Mouse (Mus musculus) kidney, adult 2 months (tissue): ENCODE data around the gene Tomm40.
A peak's percentile ranks its signal among the peaks of the same experiment; 100 is the strongest.

Source experiments
- CTCF ChIP-seq: fragments of 200-500 bp; conservative IDR thresholded peaks from 2 replicates; pipeline ENCODE4 v1.5.1; 2011; ENCODE audit warnings: low read depth, mild to moderate bottlenecking, control low read depth, low read length, moderate library complexity, mixed read lengths; ENCODE audit not compliant: insufficient read depth, insufficient read length
- POLR2A ChIP-seq: fragments of 200-500 bp; IDR thresholded peaks from one replicate; pipeline ENCODE4 v1.6.1; 2011; ENCODE audit warnings: low read depth, low read length, control low read depth

DNA sequence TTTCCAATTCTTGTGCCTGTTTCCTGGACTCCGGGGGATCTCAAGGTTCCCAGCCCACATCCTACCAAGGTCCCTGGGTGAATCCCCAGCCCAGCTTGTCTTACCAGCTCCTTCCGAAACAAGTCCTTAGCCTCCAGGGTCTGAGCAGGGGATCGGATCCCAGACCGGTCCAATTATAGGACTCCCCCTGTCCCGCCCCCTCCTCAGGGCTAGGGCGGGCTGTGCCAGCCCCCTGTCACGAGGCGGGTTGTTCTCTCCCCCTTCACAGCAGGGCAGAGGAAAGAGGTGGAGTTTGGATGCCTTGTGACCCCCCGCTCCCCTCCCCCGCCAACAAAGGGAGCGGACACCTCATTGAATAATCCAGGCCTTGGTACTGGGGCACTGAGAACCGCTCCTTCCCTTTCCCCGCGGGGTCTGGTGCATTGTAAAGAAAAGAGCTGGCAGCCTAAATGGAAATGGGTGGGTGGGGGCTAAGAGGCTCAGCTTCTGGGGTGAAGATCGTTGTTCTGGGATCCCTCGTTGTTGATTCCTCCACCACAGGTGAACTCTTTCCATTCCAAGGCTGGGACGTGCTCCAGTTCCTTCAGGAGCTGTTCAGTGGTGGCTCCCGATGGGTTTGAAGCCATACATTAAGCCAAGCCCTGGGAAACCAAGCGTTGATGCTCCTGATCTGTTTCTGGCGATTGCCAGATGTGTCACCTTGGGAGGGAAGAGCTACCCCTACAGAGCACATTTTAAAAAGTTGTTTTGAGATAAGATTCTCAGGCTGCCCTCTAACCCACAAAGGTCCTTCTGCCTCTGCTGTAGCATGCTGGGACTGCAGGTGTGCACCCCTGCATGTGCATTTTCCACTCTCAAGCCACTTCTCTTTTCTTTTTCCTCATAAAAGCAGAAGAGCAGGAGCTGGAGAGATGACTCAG is 16.1 kb downstream of the Tomm40 start, which contains the start of gene Apoe:
- 0 out of 2 replicates have a peak, but pooled peaks have one; percentile 2 for TF ChIP-seq CTCF
- TF ChIP-seq POLR2A: no peak
